Mouse (Mus musculus): ENCODE measurements at regions not wholly inside any gene's neighbourhood (a gene's known extent, or its start where the extent isn't known, plus 50 kb on each side); places are given as distances from the start of the nearest gene placed in this dataset.

GRCm38 (mm10) chr13:43906241-43906640 lies 121.7 kb downstream of the Cd83 start:
- in situ Hi-C loops (cut with MboI; ENCODE audit: low pct_unique_long_range_greater_than_20kb in 1 of 2, low sequenced_read_pairs in 2 of 2, unreplicated experiment in 1 of 2) = no loop called here

GRCm38 (mm10) chr13:43907425-43907824 lies 122.8 kb downstream of the Cd83 start:
- in situ Hi-C loops (cut with MboI; ENCODE audit: low pct_unique_long_range_greater_than_20kb in 1 of 2, low sequenced_read_pairs in 2 of 2, unreplicated experiment in 1 of 2) = no loop called here

DNA sequence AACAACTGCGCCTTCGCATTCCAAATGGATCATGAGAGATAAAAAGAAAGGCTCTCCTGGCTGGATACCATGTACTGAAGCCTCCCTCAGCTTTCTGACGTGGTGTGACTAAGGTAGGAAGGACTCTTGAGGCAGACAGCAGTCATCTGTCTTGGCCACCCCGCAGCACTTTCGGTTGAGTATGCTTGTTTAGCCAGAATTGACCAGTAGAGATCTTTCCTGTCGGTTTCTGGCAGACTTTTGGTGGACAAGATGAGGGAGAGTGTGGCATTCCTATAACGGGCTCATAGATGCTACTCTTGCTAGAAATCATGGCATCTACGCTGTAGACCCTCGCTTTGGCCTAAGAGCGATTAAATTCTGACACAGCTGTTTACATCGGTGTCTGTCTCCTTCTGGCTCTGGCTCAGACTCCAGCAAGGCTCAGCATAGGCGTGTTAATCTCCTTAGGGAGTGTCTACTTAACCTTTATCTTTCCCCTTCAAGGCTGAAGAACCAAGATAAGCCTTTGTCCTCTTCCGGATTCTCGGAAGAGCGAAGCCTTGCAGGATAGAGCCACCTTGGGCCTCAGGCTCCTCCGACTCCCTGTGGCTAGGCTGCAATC lies 123.6 kb downstream of the Cd83 start:
- in situ Hi-C loops (cut with MboI; ENCODE audit: low pct_unique_long_range_greater_than_20kb in 1 of 2, low sequenced_read_pairs in 2 of 2, unreplicated experiment in 1 of 2) = no loop called here

GRCm38 (mm10) chr13:43909933-43910332 lies 125.4 kb downstream of the Cd83 start:
- in situ Hi-C loops (cut with MboI; ENCODE audit: low pct_unique_long_range_greater_than_20kb in 1 of 2, low sequenced_read_pairs in 2 of 2, unreplicated experiment in 1 of 2) = no loop called here

GRCm38 (mm10) chr13:43913476-43913875 lies 128.9 kb downstream of the Cd83 start:
- in situ Hi-C loops (cut with MboI; ENCODE audit: low pct_unique_long_range_greater_than_20kb in 1 of 2, low sequenced_read_pairs in 2 of 2, unreplicated experiment in 1 of 2) = no loop called here

- in situ Hi-C loops (cut with MboI; ENCODE audit: low pct_unique_long_range_greater_than_20kb in 1 of 2, low sequenced_read_pairs in 2 of 2, unreplicated experiment in 1 of 2) = no loop called here
Observed at GRCm38 (mm10) chr13:43919781-43920420, 135.3 kb downstream of the Cd83 start.

- in situ Hi-C loops (cut with MboI; ENCODE audit: low pct_unique_long_range_greater_than_20kb in 1 of 2, low sequenced_read_pairs in 2 of 2, unreplicated experiment in 1 of 2) = no loop called here
Observed at GRCm38 (mm10) chr13:43930081-43930981, 145.8 kb downstream of the Cd83 start.

DNA sequence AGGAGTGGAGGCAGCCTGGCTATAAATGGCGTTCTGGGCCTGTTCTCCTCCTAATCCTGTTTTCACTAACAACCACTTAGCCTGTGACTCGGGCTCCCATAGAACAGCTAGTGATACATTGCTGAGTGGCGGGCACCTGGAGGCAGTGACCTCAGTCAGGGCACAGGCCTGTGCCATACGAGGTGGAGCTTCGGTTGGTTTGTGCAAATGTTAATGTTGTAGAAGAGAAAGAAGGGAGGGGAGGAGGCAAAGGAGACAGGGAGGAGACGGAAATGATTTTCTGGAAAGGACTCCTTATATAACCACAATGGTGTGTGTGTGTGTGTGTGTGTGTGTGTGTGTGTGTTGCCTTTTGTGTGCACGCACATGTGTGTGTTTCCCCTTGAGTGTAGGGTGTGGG lies 148.4 kb downstream of the Cd83 start:
- in situ Hi-C loops (cut with MboI; ENCODE audit: low pct_unique_long_range_greater_than_20kb in 1 of 2, low sequenced_read_pairs in 2 of 2, unreplicated experiment in 1 of 2) = no loop called here

- in situ Hi-C loops (cut with MboI; ENCODE audit: low pct_unique_long_range_greater_than_20kb in 1 of 2, low sequenced_read_pairs in 2 of 2, unreplicated experiment in 1 of 2) = no loop called here
Observed at GRCm38 (mm10) chr13:43935284-43935683, 150.7 kb downstream of the Cd83 start.

DNA sequence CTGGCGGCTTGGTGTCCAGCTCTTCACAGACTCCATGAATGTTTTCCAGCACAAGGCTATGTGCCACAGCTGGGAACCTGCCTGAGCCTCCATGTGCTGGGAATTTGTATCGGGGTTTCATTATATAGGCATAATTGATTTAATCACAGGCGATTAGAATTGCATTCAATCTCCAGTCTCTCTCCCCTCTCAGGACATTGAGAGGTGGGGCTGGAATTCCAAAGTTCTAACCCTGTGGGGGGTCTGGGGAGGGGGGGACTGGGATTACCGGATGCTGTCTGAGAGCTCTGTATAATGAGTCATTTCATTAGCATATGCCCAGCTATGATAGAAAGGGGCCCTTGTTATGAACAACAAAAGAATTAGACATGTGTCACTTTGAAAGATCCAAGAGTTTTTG lies 151.9 kb downstream of the Cd83 start:
- in situ Hi-C loops (cut with MboI; ENCODE audit: low pct_unique_long_range_greater_than_20kb in 1 of 2, low sequenced_read_pairs in 2 of 2, unreplicated experiment in 1 of 2) = no loop called here

DNA sequence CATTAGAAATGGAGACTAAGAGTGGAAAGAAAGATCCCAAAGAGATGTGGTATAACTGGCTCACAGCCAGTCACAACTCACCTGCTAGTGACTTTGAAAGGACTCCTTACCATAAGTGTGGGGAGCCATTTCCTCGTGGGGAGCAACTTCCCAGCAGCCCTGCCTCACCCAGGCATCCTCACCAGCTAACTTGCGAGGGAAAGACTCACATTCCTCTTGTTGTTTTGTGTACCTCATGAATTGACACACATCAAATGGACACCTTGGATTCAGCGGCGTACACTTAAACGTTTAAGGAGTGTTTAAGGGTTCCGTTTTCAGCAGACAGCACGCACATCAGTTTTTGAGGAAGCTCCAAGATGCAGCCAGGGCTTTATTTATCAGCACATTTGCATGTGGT lies 154.0 kb downstream of the Cd83 start:
- in situ Hi-C loops (cut with MboI; ENCODE audit: low pct_unique_long_range_greater_than_20kb in 1 of 2, low sequenced_read_pairs in 2 of 2, unreplicated experiment in 1 of 2) = no loop called here

- in situ Hi-C loops (cut with MboI; ENCODE audit: low pct_unique_long_range_greater_than_20kb in 1 of 2, low sequenced_read_pairs in 2 of 2, unreplicated experiment in 1 of 2) = no loop called here
Observed at GRCm38 (mm10) chr13:43939375-43939774, 154.8 kb downstream of the Cd83 start.

DNA sequence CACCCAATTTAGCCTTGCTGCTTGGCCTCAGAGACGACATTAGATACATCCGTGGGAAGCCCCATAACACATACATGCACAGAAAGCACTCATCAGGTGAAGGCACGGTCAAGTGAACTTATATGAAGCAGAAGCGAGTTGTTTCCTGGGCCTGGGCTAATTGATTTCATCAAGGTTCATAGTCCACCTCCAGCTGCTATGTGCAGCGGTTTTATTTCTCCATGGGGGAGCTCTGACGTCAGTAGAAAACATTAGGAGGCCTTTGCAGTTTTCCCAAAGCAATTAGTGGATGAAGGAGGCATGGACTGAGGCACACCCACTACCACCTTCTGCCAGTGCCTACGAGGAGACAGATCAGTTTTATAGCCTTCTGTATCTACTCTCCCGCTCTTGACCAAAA lies 157.2 kb downstream of the Cd83 start:
- in situ Hi-C loops (cut with MboI; ENCODE audit: low pct_unique_long_range_greater_than_20kb in 1 of 2, low sequenced_read_pairs in 2 of 2, unreplicated experiment in 1 of 2) = no loop called here

- in situ Hi-C loops (cut with MboI; ENCODE audit: low pct_unique_long_range_greater_than_20kb in 1 of 2, low sequenced_read_pairs in 2 of 2, unreplicated experiment in 1 of 2) = no loop called here
Observed at GRCm38 (mm10) chr13:43948606-43949005, 164.0 kb downstream of the Cd83 start.

GRCm38 (mm10) chr13:43949740-43950643 lies 165.4 kb downstream of the Cd83 start:
- in situ Hi-C loops (cut with MboI; ENCODE audit: low pct_unique_long_range_greater_than_20kb in 1 of 2, low sequenced_read_pairs in 2 of 2, unreplicated experiment in 1 of 2) = no loop called here

DNA sequence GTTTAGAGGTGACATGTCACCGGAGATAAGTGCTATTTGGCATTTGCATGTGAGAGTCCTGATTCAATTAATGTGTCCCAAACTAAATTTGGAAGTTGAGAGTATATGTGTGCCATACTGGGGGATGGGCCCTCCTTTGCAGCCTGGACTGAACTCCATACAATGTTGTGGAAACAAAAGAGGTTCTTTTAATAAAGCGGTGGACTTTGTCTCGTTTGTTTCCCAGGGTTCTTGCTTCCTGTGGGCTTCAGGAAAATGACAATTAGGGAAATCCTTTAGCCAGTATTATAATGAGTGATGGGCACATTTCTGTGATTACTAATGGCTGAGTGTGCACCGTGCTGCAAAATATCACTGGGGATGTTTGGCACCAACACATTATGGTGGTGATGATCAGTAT lies 167.9 kb downstream of the Cd83 start:
- in situ Hi-C loops (cut with MboI; ENCODE audit: low pct_unique_long_range_greater_than_20kb in 1 of 2, low sequenced_read_pairs in 2 of 2, unreplicated experiment in 1 of 2) = no loop called here

DNA sequence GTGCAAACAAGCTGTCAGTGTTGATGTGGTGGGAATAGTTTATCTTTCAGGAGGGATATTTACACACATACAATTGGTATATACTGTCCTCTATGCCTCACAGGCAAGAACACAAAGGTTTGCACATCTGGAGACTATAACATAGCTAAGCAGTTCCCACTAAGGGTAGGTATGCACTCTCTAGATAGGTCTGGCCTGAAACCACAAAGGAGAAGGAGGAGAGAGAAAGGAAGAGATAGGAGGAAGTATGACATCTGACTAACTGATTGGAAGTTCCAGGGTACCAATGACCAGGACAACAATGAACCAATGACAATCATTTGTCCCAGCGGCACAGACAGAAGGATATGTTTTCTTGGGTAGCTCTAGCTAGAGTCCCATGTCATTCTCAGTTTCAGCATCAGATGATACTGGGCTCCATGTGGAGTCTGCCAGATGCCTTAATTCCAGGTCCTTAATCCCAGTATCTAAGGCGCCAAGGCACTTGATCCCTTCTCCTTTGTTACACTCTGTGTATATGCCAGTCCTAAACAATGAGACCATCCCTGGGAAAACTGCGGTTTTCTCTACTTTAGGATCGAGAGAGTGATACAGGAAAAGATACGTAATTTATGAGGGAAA lies 168.5 kb downstream of the Cd83 start:
- in situ Hi-C loops (cut with MboI; ENCODE audit: low pct_unique_long_range_greater_than_20kb in 1 of 2, low sequenced_read_pairs in 2 of 2, unreplicated experiment in 1 of 2) = no loop called here

- in situ Hi-C loops (cut with MboI; ENCODE audit: low pct_unique_long_range_greater_than_20kb in 1 of 2, low sequenced_read_pairs in 2 of 2, unreplicated experiment in 1 of 2) = no loop called here
Observed at GRCm38 (mm10) chr13:43954714-43955393, 170.3 kb downstream of the Cd83 start.
